Mouse (Mus musculus) lung, embryonic 16.5 days (tissue): ENCODE data around the gene Thoc7. TPM values are rescaled to one million over a fixed set of nuclear protein-coding genes. Genes with fewer than 3 reads are reported as not detected.
"Not testable (repeated sequence)": the region's sequence is repeated elsewhere in the genome, so short reads cannot be mapped to it uniquely, and the experiment has no call there.

Experiments used
- ATAC-seq: fragments of 200-750 bp; cut with Nextera tagmentation; 2 replicates; pipeline ENCODE4 v1.8.0; 2017; ENCODE audit warnings: low read depth, mild to moderate bottlenecking, moderate library complexity
- H3K27ac ChIP-seq: fragments of 300-500 bp; sonication (generic); 2 replicates; pipeline ENCODE4 v1.5.1; 2014; ENCODE audit warnings: mild to moderate bottlenecking, control low read depth, low read length
- H3K27me3 ChIP-seq: fragments of 300-500 bp; sonication (generic); 2 replicates; pipeline ENCODE4 v1.6.1; 2014; ENCODE audit warnings: low read depth, low read length, mixed read lengths; ENCODE audit not compliant: control insufficient read depth, insufficient read depth
- H3K36me3 ChIP-seq: fragments of 300-500 bp; sonication (generic); 2 replicates; pipeline ENCODE4 v1.6.1; 2014; ENCODE audit warnings: low read length; ENCODE audit not compliant: control insufficient read depth, insufficient read depth
- H3K4me1 ChIP-seq: fragments of 300-500 bp; sonication (generic); replicated peaks from 2 replicates; pipeline ENCODE4 v1.6.1; 2014; ENCODE audit warnings: low read length, mixed read lengths; ENCODE audit not compliant: control insufficient read depth, insufficient read depth
- H3K4me2 ChIP-seq: fragments of 300-500 bp; sonication (generic); 2 replicates; pipeline ENCODE4 v1.6.1; 2014; ENCODE audit warnings: low read depth, low read length, control low read depth
- H3K4me3 ChIP-seq: fragments of 300-500 bp; sonication (generic); 2 replicates; pipeline ENCODE4 v1.5.1; 2014; ENCODE audit warnings: mild to moderate bottlenecking, low read length, control low read depth
- H3K9ac ChIP-seq: fragments of 300-500 bp; sonication (generic); 2 replicates; pipeline ENCODE4 v1.6.1; 2014; ENCODE audit warnings: low read length, control low read depth
- H3K9me3 ChIP-seq: fragments of 300-500 bp; sonication (generic); 2 replicates; pipeline ENCODE4 v1.6.1; 2016; ENCODE audit warnings: low read length; ENCODE audit not compliant: control insufficient read depth
- WGBS: fragments of 180-500 bp; shearing (Covaris S2); extraction: QIAGEN DNeasy Blood & Tissue Kit; methylation state at CpG from one replicate; pipeline ENCODE4 v1.1.7; 2014; 5-methylcytosine and 5-hydroxymethylcytosine counted together
- polyA plus RNA-seq: library from polyadenylated mRNA; unstranded; fragments of >200 nt; fragmentation: Nextera tagmentation; extraction: Ambion mirVana; gene quantifications from 2 replicates; pipeline ENCODE4 v1.2.1, GENCODE M21; 2015

The Thoc7 gene
- polyA plus RNA-seq, 1 experiment from 2014 or later: 165 TPM

GRCm38 (mm10) chr14:13971644-13972234 is 10.1 kb upstream of the Thoc7 start:
- no peak overlapping the region for H3K9ac ChIP-seq
- no peaks in the 10 kb centered on the region for H3K4me1 ChIP-seq
- no peak overlapping the region for H3K4me3 ChIP-seq
- H3K36me3 ChIP-seq: no peaks in the 10 kb centered on the region
- H3K9me3 ChIP-seq: no peaks in the 10 kb centered on the region
- no peak for ATAC-seq
- no peak overlapping the region for H3K27ac ChIP-seq
- H3K27me3 ChIP-seq: no peaks in the 10 kb centered on the region
- WGBS: 51% methylated on average over 6 of the region's 6 CpGs
- no peak overlapping the region for H3K4me2 ChIP-seq

- Histone ChIP-seq H3K9ac (no peak overlapping the region), H3K27ac (no peak overlapping the region), H3K4me3 (no peak overlapping the region), H3K4me1 (no peaks in the 10 kb centered on the region), H3K9me3 (no peaks in the 10 kb centered on the region), H3K36me3 (no peaks in the 10 kb centered on the region), H3K4me2 (no peak overlapping the region), H3K27me3 (no peaks in the 10 kb centered on the region)
- 89% methylated on average over 3 of the region's 3 CpGs for WGBS
- no peak for ATAC-seq
Measured at GRCm38 (mm10) chr14:13970513-13970912, 8.9 kb upstream of the Thoc7 start.

DNA sequence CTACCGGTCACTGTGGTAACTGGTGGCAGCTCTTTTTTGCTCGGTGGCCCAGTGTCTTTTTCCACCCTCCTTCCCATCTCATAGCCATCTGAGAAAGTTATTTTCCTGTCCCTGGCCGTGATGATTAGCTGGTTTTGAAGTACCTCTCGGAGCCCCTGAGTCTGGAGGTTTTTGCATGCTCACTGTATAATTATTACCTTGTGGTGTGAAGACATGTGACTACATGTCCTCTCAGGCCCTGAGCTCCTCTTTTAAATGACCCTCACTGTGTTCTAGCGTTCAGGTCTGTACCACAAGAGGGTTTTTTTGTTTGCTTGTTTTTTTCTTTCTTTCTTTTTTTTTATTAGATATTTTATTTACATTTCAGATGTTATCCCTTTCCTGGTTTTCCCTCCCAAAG is 6.8 kb upstream of the Thoc7 start:
- Histone ChIP-seq H3K27ac (no peak overlapping the region), H3K4me1 (no peaks in the 10 kb centered on the region), H3K9ac (no peak overlapping the region), H3K4me2 (no peak overlapping the region), H3K36me3 (no peaks in the 10 kb centered on the region), H3K27me3 (no peaks in the 10 kb centered on the region), H3K9me3 (no peaks in the 10 kb centered on the region), H3K4me3 (no peak overlapping the region)
- no peak for ATAC-seq
- WGBS: 67% methylated on average over 5 of the region's 5 CpGs

DNA sequence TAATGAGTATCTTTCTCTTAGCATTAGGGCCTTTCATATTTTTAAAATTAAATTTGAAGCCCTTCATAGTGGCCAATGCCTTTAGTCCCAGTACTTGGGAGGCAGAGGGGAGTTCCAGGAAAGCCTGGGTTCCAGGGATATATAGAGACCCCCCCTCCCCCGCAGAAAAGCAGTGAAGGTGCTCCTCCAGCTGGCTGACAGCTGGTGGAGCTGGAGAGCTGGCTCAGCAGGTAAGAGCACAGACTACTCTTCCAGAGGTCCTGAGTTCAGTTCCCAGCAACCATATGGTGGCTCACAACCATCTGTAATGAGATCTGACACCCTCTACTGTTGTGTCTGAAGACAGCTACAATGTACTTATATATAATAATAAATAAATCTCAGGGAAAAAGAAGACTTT is 6.0 kb upstream of the Thoc7 start:
- no peak for ATAC-seq
- Histone ChIP-seq H3K27me3 (no peaks in the 10 kb centered on the region), H3K9ac (no peak overlapping the region), H3K4me3 (no peak overlapping the region), H3K4me2 (no peak overlapping the region), H3K4me1 (no peaks in the 10 kb centered on the region), H3K27ac (no peak overlapping the region), H3K9me3 (no peaks in the 10 kb centered on the region), H3K36me3 (no peaks in the 10 kb centered on the region)
- WGBS: 44% methylated on average over 1 of the region's 1 CpGs

- no peak overlapping the region for H3K4me2 ChIP-seq
- peaks cover 6% of the 10 kb centered on the region for H3K4me1 ChIP-seq
- H3K4me3 ChIP-seq: no peak overlapping the region
- no peaks in the 10 kb centered on the region for H3K27me3 ChIP-seq
- H3K9me3 ChIP-seq: no peaks in the 10 kb centered on the region
- no peaks in the 10 kb centered on the region for H3K36me3 ChIP-seq
- ATAC-seq: no peak
- no peak overlapping the region for H3K9ac ChIP-seq
- H3K27ac ChIP-seq: no peak overlapping the region
- WGBS: 47% methylated on average over 1 of the region's 1 CpGs
Measured at GRCm38 (mm10) chr14:13963527-13963926, 1.9 kb upstream of the Thoc7 start.

DNA sequence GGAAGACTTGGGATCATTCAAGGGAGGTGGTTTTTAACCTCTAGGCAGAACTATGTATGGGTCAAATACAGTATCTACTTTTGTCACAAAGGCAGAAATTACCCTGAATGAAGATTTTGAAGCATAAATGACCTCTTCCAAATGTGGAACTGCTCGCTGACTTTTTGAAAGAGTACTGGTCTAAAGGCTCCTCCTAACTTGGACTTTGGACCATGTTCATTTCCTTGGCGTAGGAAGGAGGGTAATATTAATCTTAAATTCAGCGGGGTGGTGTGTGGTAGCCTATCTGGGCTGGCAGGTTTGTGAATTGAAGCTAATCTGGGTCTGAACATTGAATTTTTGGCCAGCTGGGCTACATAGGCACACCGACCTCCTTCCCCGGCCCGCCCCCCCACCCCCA is 824 bp upstream of the Thoc7 start:
- Histone ChIP-seq H3K27me3 (no peaks in the 10 kb centered on the region), H3K27ac (no peak overlapping the region), H3K9ac (no peak overlapping the region), H3K4me3 (no peak overlapping the region), H3K9me3 (no peaks in the 10 kb centered on the region), H3K4me2 (no peak overlapping the region), H3K36me3 (no peaks in the 10 kb centered on the region), H3K4me1 (peaks cover 6% of the 10 kb centered on the region)
- 87% methylated on average over 6 of the region's 6 CpGs for WGBS
- no peak for ATAC-seq

- peaks cover 5% of the 10 kb centered on the region for H3K36me3 ChIP-seq
- H3K4me1 ChIP-seq: peaks cover 6% of the 10 kb centered on the region
- H3K9ac ChIP-seq: peak overlapping the region; percentile 92
- WGBS: under 1% methylated on average over 42 of the region's 75 CpGs
- H3K4me2 ChIP-seq: peak overlapping the region; percentile 60
- H3K27ac ChIP-seq: peak overlapping the region; percentile 90
- peak; percentile 88 for ATAC-seq
- H3K27me3 ChIP-seq: no peaks in the 10 kb centered on the region
- H3K9me3 ChIP-seq: no peaks in the 10 kb centered on the region
- H3K4me3 ChIP-seq: peak overlapping the region; percentile 75
Measured at GRCm38 (mm10) chr14:13960482-13961325, 948 bp downstream of the Thoc7 start.

GRCm38 (mm10) chr14:13960079-13960478 is 1.6 kb downstream of the Thoc7 start:
- Histone ChIP-seq H3K4me2 (peak overlapping the region; percentile 60), H3K27me3 (no peaks in the 10 kb centered on the region), H3K4me1 (peaks cover 6% of the 10 kb centered on the region), H3K9ac (peak overlapping the region; percentile 92), H3K27ac (peak overlapping the region; percentile 90; the same call in 1 of the 2 replicates), H3K9me3 (no peaks in the 10 kb centered on the region), H3K36me3 (peaks cover 7% of the 10 kb centered on the region), H3K4me3 (peak overlapping the region; percentile 75)
- 0% methylated on average over 9 of the region's 9 CpGs for WGBS
- ATAC-seq: peak; percentile 39; the same call in 1 of the 2 replicates

GRCm38 (mm10) chr14:13952151-13952550 is 9.5 kb downstream of the Thoc7 start:
- peaks cover 33% of the 10 kb centered on the region for H3K36me3 ChIP-seq
- ATAC-seq, H3K27ac ChIP-seq, H3K9me3 ChIP-seq, H3K9ac ChIP-seq, H3K27me3 ChIP-seq, H3K4me2 ChIP-seq, H3K4me3 ChIP-seq, H3K4me1 ChIP-seq: not testable (repeated sequence)
- whole genome bisulfite sequencing: 96% methylated on average over 3 of the region's 3 CpGs
